Mouse (Mus musculus): ENCODE measurements at regions not wholly inside any gene's neighbourhood (a gene's known extent, or its start where the extent isn't known, plus 50 kb on each side); places are given as distances from the start of the nearest gene placed in this dataset.

DNA sequence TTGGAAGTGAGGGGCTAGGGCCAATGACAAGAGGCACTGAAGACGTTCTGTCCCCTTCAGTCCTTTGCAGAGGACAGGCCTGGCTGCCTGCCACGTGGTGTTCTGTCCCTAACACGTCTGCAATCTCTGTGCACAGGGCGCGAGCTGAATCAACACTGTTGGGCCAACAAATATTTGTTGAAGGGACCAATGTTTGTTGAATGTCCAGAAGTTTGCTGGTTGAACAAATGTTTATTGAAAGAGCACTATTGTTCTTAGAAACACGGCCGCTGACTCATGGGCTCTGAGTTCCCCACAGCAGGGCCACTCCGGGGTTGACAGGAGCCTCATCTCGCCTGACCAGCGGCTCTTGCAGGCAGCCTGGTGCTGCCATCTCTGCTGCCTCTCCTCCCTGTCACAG is 73.1 kb upstream of the Zbtb40 start:
- no peak overlapping the region for H3K4me3 ChIP-seq (replicated peaks)
- H3K9ac ChIP-seq = no peak overlapping the region
- H3K9me3 ChIP-seq = no peaks in the 10 kb centered on the region
- no peak overlapping the region for H3K4me2 ChIP-seq (replicated peaks)
- no peak overlapping the region for H3K27ac ChIP-seq
- ATAC-seq = 0 out of 2 replicates have a peak, but pooled peaks have one; percentile 57
- H3K27me3 ChIP-seq (replicated peaks) = no peaks in the 10 kb centered on the region
- WGBS = 40% methylated on average over 10 of the region's 10 CpGs
- H3K4me1 ChIP-seq (replicated peaks) = peaks cover 11% of the 10 kb centered on the region
- no peaks in the 10 kb centered on the region for H3K36me3 ChIP-seq

- H3K36me3 ChIP-seq = no peaks in the 10 kb centered on the region
- no peaks in the 10 kb centered on the region for H3K9me3 ChIP-seq
- 59% methylated on average over 7 of the region's 7 CpGs for WGBS
- H3K27ac ChIP-seq = no peak overlapping the region
- H3K4me2 ChIP-seq (replicated peaks) = no peak overlapping the region
- H3K4me1 ChIP-seq (replicated peaks) = peaks cover 11% of the 10 kb centered on the region
- no peak overlapping the region for H3K9ac ChIP-seq
- no peak overlapping the region for H3K4me3 ChIP-seq (replicated peaks)
- H3K27me3 ChIP-seq (replicated peaks) = no peaks in the 10 kb centered on the region
- no peak for ATAC-seq
Observed at GRCm38 (mm10) chr4:137120597-137120996, 72.0 kb upstream of the Zbtb40 start.

GRCm38 (mm10) chr4:137118332-137118715 is 69.7 kb upstream of the Zbtb40 start:
- Histone ChIP-seq H3K4me3 (replicated peaks) (peak overlapping the region; percentile 35), H3K27me3 (replicated peaks) (no peaks in the 10 kb centered on the region), H3K36me3 (no peaks in the 10 kb centered on the region), H3K9ac (peak overlapping the region; percentile 33), H3K9me3 (no peaks in the 10 kb centered on the region), H3K4me1 (replicated peaks) (peaks cover 11% of the 10 kb centered on the region), H3K27ac (no peak overlapping the region), H3K4me2 (replicated peaks) (peak overlapping the region; percentile 76)
- ATAC-seq = peak; percentile 64
- WGBS = 16% methylated on average over 10 of the region's 10 CpGs

DNA sequence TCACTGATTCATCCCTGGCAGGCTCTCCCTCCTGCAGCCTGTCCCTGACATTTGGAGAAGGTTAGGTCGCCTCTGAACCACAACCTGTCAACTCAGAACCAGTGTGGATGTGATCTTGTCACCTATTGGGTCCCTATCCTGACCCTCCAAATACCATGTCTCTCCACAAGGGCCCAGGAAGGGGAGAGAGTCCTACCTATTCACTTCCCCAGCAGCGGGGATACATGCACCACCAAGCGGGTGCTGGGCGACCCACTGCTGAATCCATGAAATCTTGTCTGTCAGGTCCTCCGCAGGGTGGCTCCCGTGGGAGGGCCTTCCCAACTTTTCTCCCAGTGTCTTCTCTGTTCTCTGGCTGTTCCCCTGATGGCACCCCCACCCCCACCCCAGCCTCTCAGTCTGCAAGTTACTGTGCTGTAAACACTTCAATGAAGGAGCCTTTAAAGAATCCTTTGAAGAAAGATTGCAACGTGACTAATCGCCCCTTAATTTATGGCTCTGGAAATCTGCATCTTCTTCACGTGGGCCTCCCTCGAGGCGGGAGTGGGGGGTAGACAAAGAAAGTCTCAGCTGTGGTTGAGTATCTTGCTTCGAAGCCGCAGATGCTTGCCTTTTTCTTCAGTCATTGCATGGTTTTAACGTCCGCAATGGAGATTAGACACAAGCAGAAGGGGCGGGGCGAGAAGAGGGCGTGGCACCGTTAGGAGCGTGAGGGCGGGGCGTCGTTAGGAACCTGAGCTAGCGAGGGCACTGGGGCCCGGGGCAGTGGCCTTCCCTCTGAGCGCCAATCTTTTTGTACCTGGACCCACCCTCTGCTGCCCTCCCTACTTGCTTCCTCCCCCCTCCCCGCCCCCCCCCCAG is 69.1 kb upstream of the Zbtb40 start:
- Histone ChIP-seq H3K9ac (peak overlapping the region; percentile 33), H3K4me3 (replicated peaks) (peak overlapping the region; percentile 35), H3K9me3 (no peaks in the 10 kb centered on the region), H3K27ac (no peak overlapping the region), H3K4me1 (replicated peaks) (peaks cover 11% of the 10 kb centered on the region), H3K27me3 (replicated peaks) (no peaks in the 10 kb centered on the region), H3K36me3 (no peaks in the 10 kb centered on the region), H3K4me2 (replicated peaks) (peak overlapping the region; percentile 76)
- peak; percentile 92 for ATAC-seq
- WGBS = 2% methylated on average over 27 of the region's 27 CpGs

GRCm38 (mm10) chr4:137115062-137115461 is 66.5 kb upstream of the Zbtb40 start:
- Histone ChIP-seq H3K9ac (no peak overlapping the region), H3K4me2 (replicated peaks) (no peak overlapping the region), H3K36me3 (no peaks in the 10 kb centered on the region), H3K27me3 (replicated peaks) (no peaks in the 10 kb centered on the region), H3K9me3 (no peaks in the 10 kb centered on the region), H3K4me3 (replicated peaks) (no peak overlapping the region), H3K27ac (no peak overlapping the region), H3K4me1 (replicated peaks) (peaks cover 11% of the 10 kb centered on the region)
- 82% methylated on average over 14 of the region's 14 CpGs for WGBS
- no peak for ATAC-seq

GRCm38 (mm10) chr4:137110276-137110675 is 61.7 kb upstream of the Zbtb40 start:
- H3K4me1 ChIP-seq (replicated peaks) = no peaks in the 10 kb centered on the region
- no peak overlapping the region for H3K4me3 ChIP-seq (replicated peaks)
- no peak for ATAC-seq
- H3K36me3 ChIP-seq = no peaks in the 10 kb centered on the region
- no peaks in the 10 kb centered on the region for H3K27me3 ChIP-seq (replicated peaks)
- no peaks in the 10 kb centered on the region for H3K9me3 ChIP-seq
- H3K9ac ChIP-seq = no peak overlapping the region
- no peak overlapping the region for H3K27ac ChIP-seq
- no peak overlapping the region for H3K4me2 ChIP-seq (replicated peaks)
- WGBS = 70% methylated on average over 10 of the region's 10 CpGs

DNA sequence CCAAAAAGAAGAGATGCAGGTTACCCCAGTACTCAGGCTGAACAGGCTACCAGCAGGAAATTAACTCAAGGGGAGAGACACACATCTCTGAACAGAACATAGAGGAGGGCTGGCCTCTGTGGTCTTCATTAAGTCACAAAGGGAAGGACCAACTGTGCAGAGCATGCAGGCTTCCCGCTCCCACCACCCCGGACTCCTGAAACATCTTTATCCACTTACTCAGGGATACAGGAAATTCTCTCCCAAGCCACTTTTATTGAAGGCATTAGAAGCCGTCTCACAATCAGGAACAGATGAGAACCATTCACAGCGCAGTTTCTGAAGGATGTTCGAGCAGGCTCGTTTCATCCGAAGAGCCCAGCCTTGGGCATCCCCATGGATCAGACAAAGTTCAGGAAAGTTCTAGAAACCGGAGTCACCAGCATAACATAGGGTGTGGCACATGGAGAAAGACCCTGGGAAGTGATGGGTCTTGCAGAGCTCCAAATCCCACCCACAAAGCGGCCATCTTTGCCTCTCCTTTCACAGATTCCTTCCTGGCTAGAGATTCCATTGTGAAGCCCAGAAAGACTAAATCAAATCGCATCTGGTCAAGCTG is 55.9 kb upstream of the Zbtb40 start:
- Histone ChIP-seq H3K4me3 (replicated peaks) (no peak overlapping the region), H3K9ac (no peak overlapping the region), H3K4me2 (replicated peaks) (no peak overlapping the region), H3K27me3 (replicated peaks) (no peaks in the 10 kb centered on the region; the same call in 1 of the 2 replicates), H3K36me3 (no peaks in the 10 kb centered on the region), H3K27ac (no peak overlapping the region), H3K9me3 (no peaks in the 10 kb centered on the region), H3K4me1 (replicated peaks) (no peaks in the 10 kb centered on the region)
- WGBS = 83% methylated on average over 10 of the region's 10 CpGs
- no peak for ATAC-seq

GRCm38 (mm10) chr4:137101169-137101568 is 52.6 kb upstream of the Zbtb40 start:
- Histone ChIP-seq H3K9me3 (no peaks in the 10 kb centered on the region), H3K4me1 (replicated peaks) (no peaks in the 10 kb centered on the region), H3K36me3 (no peaks in the 10 kb centered on the region), H3K27ac (no peak overlapping the region), H3K9ac (no peak overlapping the region), H3K4me2 (replicated peaks) (no peak overlapping the region), H3K4me3 (replicated peaks) (no peak overlapping the region), H3K27me3 (replicated peaks) (no peaks in the 10 kb centered on the region; the same call in 1 of the 2 replicates)
- ATAC-seq = no peak
- WGBS = 80% methylated on average over 12 of the region's 12 CpGs

- H3K27ac ChIP-seq = no peak overlapping the region
- no peak overlapping the region for H3K4me2 ChIP-seq (replicated peaks)
- no peaks in the 10 kb centered on the region; the same call in 1 of the 2 replicates for H3K27me3 ChIP-seq (replicated peaks)
- no peaks in the 10 kb centered on the region for H3K36me3 ChIP-seq
- no peak for ATAC-seq
- H3K9ac ChIP-seq = no peak overlapping the region
- no peaks in the 10 kb centered on the region for H3K4me1 ChIP-seq (replicated peaks)
- WGBS = 91% methylated on average over 4 of the region's 4 CpGs
- H3K9me3 ChIP-seq = no peaks in the 10 kb centered on the region
- H3K4me3 ChIP-seq (replicated peaks) = no peak overlapping the region
Observed at GRCm38 (mm10) chr4:137100756-137101155, 52.2 kb upstream of the Zbtb40 start.
